Mouse (Mus musculus) liver, postnatal 0 days (tissue): ENCODE results near the gene Padi2.

Experiments used
- CTCF ChIP-seq: sonication (generic); IDR thresholded peaks from 2 replicates; pipeline ENCODE4 v1.5.1; 2016; ENCODE audit warnings: antibody characterized with exemption, low read depth
- EP300 ChIP-seq: IDR thresholded peaks from 2 replicates; pipeline ENCODE4 v1.6.1; 2016; ENCODE audit warnings: antibody characterized with exemption, low read depth, mild to moderate bottlenecking

DNA sequence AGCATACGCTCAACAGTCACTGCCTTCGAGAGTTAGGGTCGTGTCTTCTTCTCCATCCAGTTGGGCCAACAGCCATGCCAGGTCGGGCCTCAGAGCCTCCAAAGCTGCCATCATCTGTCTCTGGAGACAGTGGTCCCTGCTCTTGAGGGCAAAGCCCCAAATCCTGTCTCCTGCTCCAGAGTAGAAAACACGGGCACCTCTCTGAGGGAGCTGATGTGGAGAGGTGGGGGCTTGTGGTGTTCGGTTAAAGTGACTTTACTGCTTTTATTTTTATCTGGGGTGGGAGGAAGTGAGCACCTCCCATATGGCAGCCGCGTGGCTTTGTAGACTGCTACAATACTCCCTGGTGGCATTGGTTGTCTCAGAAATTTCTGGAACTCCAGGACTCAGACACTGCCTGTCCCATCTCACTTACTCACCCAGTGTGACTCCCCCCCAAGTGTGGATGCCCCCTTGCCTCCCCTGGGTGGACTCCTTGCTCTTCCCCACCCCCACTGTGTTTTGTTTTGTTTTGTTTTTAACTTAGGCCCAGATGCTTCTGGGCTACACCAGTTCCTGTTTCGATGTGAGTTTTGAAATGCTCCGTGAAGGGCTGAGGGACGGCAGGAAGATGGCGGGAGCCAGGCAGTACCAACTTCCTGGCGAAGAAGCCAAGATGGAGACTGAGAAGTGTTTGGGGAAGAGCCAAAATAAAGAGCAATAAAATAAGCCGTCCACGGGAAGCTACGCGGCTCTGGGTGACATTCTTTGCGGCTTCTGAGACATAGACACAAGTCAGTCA lies 45.9 kb downstream of the Padi2 start:
- TF ChIP-seq CTCF (no peak), EP300 (no peak)
